In genomic region chr4:62397616-62398365, GRCm38 (mm10) we compare ENCODE assay signal across 36 mouse cellular contexts. TPM values are rescaled to one million over a fixed set of nuclear protein-coding genes. Genes with fewer than 3 reads are reported as not detected.
DNase-seq lines count a peak whose midpoint lies in the region; ATAC-seq and TF ChIP-seq lines count a peak whose summit lies in the region.
"Had no signal": no experiment of that assay in that cellular context is flagged by ENCODE, and none has a peak within 500 bp of the region (broad histone marks: within the 10 kb centered on the region; RNA-seq: fewer than 3 reads in every experiment).

No protein-coding gene starts in this region.

- TF ChIP-seq EP300 in lung, postnatal 0 days (IDR thresholded peaks at IDR 0.05) = no peak

- H3K4me1 ChIP-seq in lung, postnatal 0 days (ENCODE audit: insufficient read depth, low read depth, low read length) = no peaks in the 10 kb centered on the region
- peaks cover 7% of the 10 kb centered on the region; the same call in 1 of the 2 replicates for H3K4me1 ChIP-seq in embryonic fibroblast, embryonic 13.5 days (ENCODE audit: control insufficient read depth, insufficient read depth, low read length)
- H3K4me1 ChIP-seq: embryonic facial prominence, embryonic 12.5 days; forebrain, embryonic 15.5 days; limb, embryonic 12.5 days; neural tube, embryonic 15.5 days had no signal

- H3K9me3 ChIP-seq in lung, postnatal 0 days (ENCODE audit: low read length) = no peaks in the 10 kb centered on the region
- H3K9me3 ChIP-seq: embryonic facial prominence, embryonic 12.5 days; forebrain, embryonic 10.5 days; forebrain, embryonic 15.5 days; limb, embryonic 12.5 days; neural tube, embryonic 15.5 days had no signal

- TF ChIP-seq CTCF in lung, postnatal 0 days (IDR thresholded peaks at IDR 0.05) = no peak
- no peak for TF ChIP-seq CTCF in embryonic fibroblast, embryonic 13.5 days (IDR thresholded peaks at IDR 0.05; ENCODE audit: borderline replicate concordance, insufficient read depth, low read length)

- H3K27ac ChIP-seq in lung, postnatal 0 days (ENCODE audit: low read length) = no peak overlapping the region
- H3K27ac ChIP-seq in embryonic fibroblast, embryonic 13.5 days (ENCODE audit: insufficient read depth, low read length) = peak overlapping the region; percentile 52; the same call in 1 of the 2 replicates
- H3K27ac ChIP-seq: embryonic facial prominence, embryonic 12.5 days; forebrain, embryonic 10.5 days; forebrain, embryonic 15.5 days; gastrocnemius, adult 2 months; left cerebral cortex, adult 2 months; limb, embryonic 12.5 days; macrophage; neural tube, embryonic 15.5 days had no signal

- intact Hi-C loops in heart, postnatal 14 days (cut with DNase I) = no loop called here

- H3K4me2 ChIP-seq in lung, postnatal 0 days (replicated peaks; ENCODE audit: low read depth, low read length) = no peak overlapping the region
- H3K4me2 ChIP-seq: embryonic facial prominence, embryonic 12.5 days; forebrain, embryonic 15.5 days; limb, embryonic 12.5 days; liver, embryonic 11.5 days; neural tube, embryonic 15.5 days had no signal

- 0 out of 2 replicates have a peak overlapping the region, but pooled peaks have one; percentile 3 for H3K9ac ChIP-seq in lung, postnatal 0 days (replicated peaks; ENCODE audit: low read depth)
- H3K9ac ChIP-seq: embryonic facial prominence, embryonic 12.5 days; forebrain, embryonic 15.5 days; limb, embryonic 12.5 days; liver, postnatal 0 days; neural tube, embryonic 15.5 days had no signal

- TF ChIP-seq POLR2A in embryonic fibroblast, embryonic 13.5 days (IDR thresholded peaks at IDR 0.05; ENCODE audit: low read depth, low read length) = no peak

- peaks cover 33% of the 10 kb centered on the region; the same call in 1 of the 2 replicates for H3K36me3 ChIP-seq in lung, postnatal 0 days (ENCODE audit: insufficient read depth, low read length)

- DNase-seq in lung, postnatal 0 days (ENCODE audit: low spot score) = no peak
- DNase-seq in lung, postnatal 25 days (ENCODE audit: low spot score) = no peak
- DNase-seq in layer of hippocampus, postnatal 14 days (ENCODE audit: low spot score in 2 of 2) = peak; percentile 28 to 59
- no peak for DNase-seq in heart, postnatal 14 days
- no peak for DNase-seq in heart, adult 9 months (ENCODE audit: low spot score in 2 of 2)
- DNase-seq in cerebellum, postnatal 25 days = no peak
- DNase-seq: adrenal gland, postnatal 14 days; cerebellum, adult 18-20 months; cerebellum, postnatal 36 days; gastrocnemius, adult 2 months; gastrocnemius, postnatal 36 days; kidney, adult 18-20 months; kidney, postnatal 36 days; liver, postnatal 0 days; midbrain, embryonic 14.5 days; retina, postnatal 1 day; right cerebral cortex, postnatal 14 days; thymus, postnatal 4 days had no signal

- H3K4me3 ChIP-seq in lung, postnatal 0 days (ENCODE audit: low read depth, low read length) = no peak overlapping the region
- no peak overlapping the region for H3K4me3 ChIP-seq in embryonic fibroblast, embryonic 13.5 days (ENCODE audit: insufficient read depth, low read length)
- H3K4me3 ChIP-seq: embryonic facial prominence, embryonic 12.5 days; forebrain, embryonic 10.5 days; forebrain, embryonic 15.5 days; gastrocnemius, adult 2 months; left cerebral cortex, adult 2 months; limb, embryonic 12.5 days; neural tube, embryonic 15.5 days had no signal

- no peak for ATAC-seq in lung, postnatal 0 days
- ATAC-seq: CD4-positive, CD25-positive, alpha-beta regulatory T cell, adult 4 months; forebrain, embryonic 15.5 days; hindbrain, embryonic 16.5 days; liver, postnatal 0 days had no signal

- WGBS in lung, postnatal 0 days = 74% methylated on average over 4 of the region's 4 CpGs

- no peaks in the 10 kb centered on the region for H3K27me3 ChIP-seq in lung, postnatal 0 days (replicated peaks; ENCODE audit: insufficient read depth, low read length)
- H3K27me3 ChIP-seq: embryonic facial prominence, embryonic 12.5 days; forebrain, embryonic 15.5 days; limb, embryonic 12.5 days; neural tube, embryonic 15.5 days had no signal

RNA-seq across cellular contexts. Expression of gene Cdc26, which starts 10.7 kb away (rescaled TPM):
- 91.6 and 94.2 TPM in 2 replicates for polyA plus RNA-seq in lung, postnatal 0 days (2015; fragmentation: Nextera tagmentation; extraction: Ambion mirVana)
- polyA plus RNA-seq in embryonic fibroblast, embryonic 13.5 days (2011; ENCODE audit: insufficient read length, low read depth, missing spikeins) = 61.3 and 94.3 TPM in 2 replicates
- 10 to 100 TPM; 48.4 to 49.3 TPM for total RNA-seq in layer of hippocampus, postnatal 14 days (2021)
- 10 to 100 TPM; 42.3 to 44.4 TPM for total RNA-seq in heart, postnatal 14 days (2021)

RNA-seq across cellular contexts. Expression of gene Prpf4, which starts 10.8 kb away (rescaled TPM):
- polyA plus RNA-seq in lung, postnatal 0 days (2015; fragmentation: Nextera tagmentation; extraction: Ambion mirVana) = 9.6 and 10.0 TPM in 2 replicates
- 12.1 and 14.1 TPM in 2 replicates for polyA plus RNA-seq in embryonic fibroblast, embryonic 13.5 days (2011; ENCODE audit: insufficient read length, low read depth, missing spikeins)
- total RNA-seq in layer of hippocampus, postnatal 14 days (2021) = 10 to 100 TPM; 11.8 to 12.8 TPM
- 10 to 100 TPM in 1 of 2 experiments, 1 to 10 TPM in 1; 9.7 to 10.7 TPM for total RNA-seq in heart, postnatal 14 days (2021)

RNA-seq across cellular contexts. Expression of gene Rnf183, which starts 37.3 kb away (rescaled TPM):
- 0.15 TPM in 1 of 2 replicates, not detected in the other for polyA plus RNA-seq in lung, postnatal 0 days (2015; fragmentation: Nextera tagmentation; extraction: Ambion mirVana)
- polyA plus RNA-seq in embryonic fibroblast, embryonic 13.5 days (2011; ENCODE audit: insufficient read length, low read depth, missing spikeins) = not detected in 2 replicates
- not detected for total RNA-seq in layer of hippocampus, postnatal 14 days (2021)
- not detected for total RNA-seq in heart, postnatal 14 days (2021)
- total RNA-seq: adrenal gland, postnatal 14 days; gastrocnemius, adult 2 months; gastrocnemius, postnatal 36 days; heart, adult 8-10 months; heart, postnatal 25 days; left cerebral cortex, adult 2 months; left cerebral cortex, postnatal 25 days had no signal
- polyA plus RNA-seq: embryonic facial prominence, embryonic 12.5 days; heart, embryonic 14.5 days; hindbrain, embryonic 11.5 days; intestine, embryonic 14.5 days; limb, embryonic 12.5 days; liver, embryonic 11.5 days; liver, postnatal 0 days; macrophage; midbrain, embryonic 14.5 days; stomach, embryonic 14.5 days had no signal

RNA-seq across cellular contexts. Expression of gene Slc31a1, which starts 37.3 kb away (rescaled TPM):
- 57.2 and 61.1 TPM in 2 replicates for polyA plus RNA-seq in lung, postnatal 0 days (2015; fragmentation: Nextera tagmentation; extraction: Ambion mirVana)
- polyA plus RNA-seq in embryonic fibroblast, embryonic 13.5 days (2011; ENCODE audit: insufficient read length, low read depth, missing spikeins) = 40.8 and 46.7 TPM in 2 replicates
- 10 to 100 TPM; 27.5 to 36.7 TPM for total RNA-seq in layer of hippocampus, postnatal 14 days (2021)
- 10 to 100 TPM; 25.9 to 28.5 TPM for total RNA-seq in heart, postnatal 14 days (2021)

RNA-seq across cellular contexts. Expression of gene Fkbp15, which starts 37.4 kb away (rescaled TPM):
- 23.2 and 23.6 TPM in 2 replicates for polyA plus RNA-seq in lung, postnatal 0 days (2015; fragmentation: Nextera tagmentation; extraction: Ambion mirVana)
- 33.1 and 36.9 TPM in 2 replicates for polyA plus RNA-seq in embryonic fibroblast, embryonic 13.5 days (2011; ENCODE audit: insufficient read length, low read depth, missing spikeins)
- total RNA-seq in layer of hippocampus, postnatal 14 days (2021) = 10 to 100 TPM; 42.3 to 44.8 TPM
- total RNA-seq in heart, postnatal 14 days (2021) = 10 to 100 TPM; 19.5 to 23.6 TPM

Comparison
In these comparisons a context has a peak if more than half of its experiments do, and no peak if none do; other contexts are left out.
1. DNase-seq: peak in layer of hippocampus, postnatal 14 days (2 of 2); none in lung, postnatal 0 days (single experiment), lung, postnatal 25 days (single experiment), heart, postnatal 14 days (0 of 2), heart, adult 9 months (0 of 2) and cerebellum, postnatal 25 days (0 of 2).